Comparison of ENCODE assay signal across 8 mouse cellular contexts in the genomic region with DNA sequence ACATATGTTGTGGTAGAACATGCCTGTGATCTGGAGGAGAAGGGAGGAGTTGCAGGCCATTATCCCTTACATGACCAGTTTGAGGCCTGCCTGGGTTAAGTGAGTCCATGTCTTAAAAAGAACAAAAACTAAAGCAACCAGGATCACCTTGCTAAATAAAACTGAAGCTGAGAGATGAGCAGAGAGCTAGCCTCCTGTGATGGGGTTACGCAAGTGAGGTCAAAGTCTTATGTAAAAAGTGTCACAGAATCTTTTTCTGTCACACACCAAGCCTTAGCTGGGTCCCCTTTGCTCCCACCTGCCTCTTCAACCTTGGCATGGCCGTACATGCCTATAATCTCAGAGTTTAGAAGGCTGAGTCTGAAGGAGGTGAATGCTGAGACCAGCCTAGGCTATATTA. TPM values are rescaled to one million over a fixed set of nuclear protein-coding genes. Genes with fewer than 3 reads are reported as not detected.
DNase-seq lines count a peak whose midpoint lies in the region; ATAC-seq and TF ChIP-seq lines count a peak whose summit lies in the region.

No protein-coding gene starts in this region.

- no peaks in the 10 kb centered on the region for H3K27me3 ChIP-seq in cerebellum, adult 2 months (ENCODE audit: control insufficient read depth, insufficient read depth, low read length)
- H3K27me3 ChIP-seq in lung, embryonic 16.5 days (ENCODE audit: control insufficient read depth, insufficient read depth, low read depth, low read length): no peaks in the 10 kb centered on the region
- H3K27me3 ChIP-seq in liver, embryonic 12.5 days (replicated peaks): peaks cover 3% of the 10 kb centered on the region; the same call in 1 of the 2 replicates
- H3K27me3 ChIP-seq in stomach, postnatal 0 days (ENCODE audit: control insufficient read depth, insufficient read depth, low read length): no peaks in the 10 kb centered on the region

- peak overlapping the region; percentile 91 for H3K9ac ChIP-seq in lung, embryonic 16.5 days (ENCODE audit: low read length)
- peak overlapping the region; percentile 86 for H3K9ac ChIP-seq in liver, embryonic 12.5 days
- no peak overlapping the region for H3K9ac ChIP-seq in stomach, postnatal 0 days (ENCODE audit: low read length)

- no peak for TF ChIP-seq POLR2A in cerebellum, adult 2 months (IDR thresholded peaks at IDR 0.05; ENCODE audit: borderline replicate concordance, insufficient read depth, low read length)

- no peaks in the 10 kb centered on the region for H3K36me3 ChIP-seq in lung, embryonic 16.5 days (ENCODE audit: control insufficient read depth, insufficient read depth, low read length)
- H3K36me3 ChIP-seq in liver, embryonic 12.5 days: no peaks in the 10 kb centered on the region
- H3K36me3 ChIP-seq in stomach, postnatal 0 days (ENCODE audit: control insufficient read depth, insufficient read depth, low read length): no peaks in the 10 kb centered on the region

- peaks cover 12% of the 10 kb centered on the region for H3K4me1 ChIP-seq in cerebellum, adult 2 months (ENCODE audit: control insufficient read depth, insufficient read depth, low read length)
- peaks cover 12% of the 10 kb centered on the region for H3K4me1 ChIP-seq in lung, embryonic 16.5 days (replicated peaks; ENCODE audit: control insufficient read depth, insufficient read depth, low read length)
- H3K4me1 ChIP-seq in liver, embryonic 12.5 days: peaks cover 32% of the 10 kb centered on the region
- no peaks in the 10 kb centered on the region; the same call in 1 of the 2 replicates for H3K4me1 ChIP-seq in stomach, postnatal 0 days (replicated peaks; ENCODE audit: control insufficient read depth, insufficient read depth)

- H3K27ac ChIP-seq in cerebellum, adult 2 months (ENCODE audit: insufficient read depth, low read length): peak overlapping the region; percentile 36; the same call in 1 of the 2 replicates
- no peak overlapping the region for H3K27ac ChIP-seq in lung, embryonic 16.5 days (ENCODE audit: low read length)
- H3K27ac ChIP-seq in liver, embryonic 12.5 days: no peak overlapping the region
- no peak overlapping the region for H3K27ac ChIP-seq in stomach, postnatal 0 days (replicated peaks)

- DNase-seq in cerebellum, adult 2 months: no peak
- no peak for DNase-seq in cerebellum, adult 11 months
- DNase-seq in lung, postnatal 25 days (ENCODE audit: low spot score): no peak
- no peak for DNase-seq in stomach, postnatal 0 days (ENCODE audit: low spot score)
- DNase-seq in layer of hippocampus, postnatal 36 days: no peak
- DNase-seq in thymus, adult 18-20 months: no peak

- no peak for ATAC-seq in lung, embryonic 16.5 days (ENCODE audit: low read depth)
- no peak for ATAC-seq in liver, embryonic 12.5 days
- ATAC-seq in stomach, postnatal 0 days (ENCODE audit: low FRiP score, low TSS enrichment): no peak

- TF ChIP-seq EP300 in stomach, postnatal 0 days (optimal IDR thresholded peaks at IDR 0.05): no peak

- peak overlapping the region; percentile 88 for H3K4me2 ChIP-seq in lung, embryonic 16.5 days (ENCODE audit: low read depth, low read length)
- H3K4me2 ChIP-seq in liver, embryonic 12.5 days: peak overlapping the region; percentile 94
- peak overlapping the region; percentile 87 for H3K4me2 ChIP-seq in stomach, postnatal 0 days (replicated peaks; ENCODE audit: low read depth)

- 72% methylated on average over 2 of the region's 2 CpGs for WGBS in cerebellum, adult 2 months
- 77% methylated on average over 2 of the region's 2 CpGs for WGBS in lung, embryonic 16.5 days
- 79% methylated on average over 2 of the region's 2 CpGs for WGBS in liver, embryonic 12.5 days (ENCODE audit: insufficient replicate concordance)
- 79% methylated on average over 2 of the region's 2 CpGs for WGBS in stomach, postnatal 0 days

- peak overlapping the region; percentile 78 for H3K4me3 ChIP-seq in cerebellum, adult 2 months (replicated peaks; ENCODE audit: insufficient read depth, low read depth, low read length)
- peak overlapping the region; percentile 85 for H3K4me3 ChIP-seq in lung, embryonic 16.5 days (ENCODE audit: low read length)
- peak overlapping the region; percentile 82 for H3K4me3 ChIP-seq in liver, embryonic 12.5 days
- no peak overlapping the region for H3K4me3 ChIP-seq in stomach, postnatal 0 days (ENCODE audit: low read depth, low read length)

- TF ChIP-seq CTCF in cerebellum, adult 2 months (IDR thresholded peaks at IDR 0.05; ENCODE audit: borderline replicate concordance, insufficient read depth, low read depth, low read length): no peak
- no peak for TF ChIP-seq CTCF in stomach, postnatal 0 days (IDR thresholded peaks at IDR 0.05; ENCODE audit: low read depth)

- peaks cover 4% of the 10 kb centered on the region; the same call in 1 of the 2 replicates for H3K9me3 ChIP-seq in lung, embryonic 16.5 days (ENCODE audit: control insufficient read depth, low read length)
- H3K9me3 ChIP-seq in liver, embryonic 12.5 days (replicated peaks): no peaks in the 10 kb centered on the region
- no peaks in the 10 kb centered on the region for H3K9me3 ChIP-seq in stomach, postnatal 0 days (ENCODE audit: control insufficient read depth, low read length)

RNA-seq across cellular contexts. Expression of a gene that starts 0.6 kb away (rescaled TPM):
- polyA plus RNA-seq in cerebellum, adult 2 months (2012; rRNA removed): 0.57 and 0.73 TPM in 2 replicates
- polyA plus RNA-seq in lung, embryonic 16.5 days (2015; fragmentation: Nextera tagmentation; extraction: Ambion mirVana): 0.38 TPM in 1 of 2 replicates, not detected in the other
- 2.3 and 2.9 TPM in 2 replicates for polyA plus RNA-seq in liver, embryonic 12.5 days (2016; fragmentation: Nextera tagmentation; extraction: Ambion mirVana)
- not detected in 2 replicates for polyA plus RNA-seq in stomach, postnatal 0 days (2015; fragmentation: Nextera tagmentation; extraction: Ambion mirVana)
- under 1 TPM; 0.28 to 0.40 TPM for total RNA-seq in layer of hippocampus, postnatal 36 days (2021)

RNA-seq across cellular contexts. Expression of a gene that starts 2.7 kb away (rescaled TPM):
- polyA plus RNA-seq in cerebellum, adult 2 months (2012; rRNA removed): 21.9 and 23.8 TPM in 2 replicates
- polyA plus RNA-seq in lung, embryonic 16.5 days (2015; fragmentation: Nextera tagmentation; extraction: Ambion mirVana): 14.5 and 15.8 TPM in 2 replicates
- 8.1 and 8.2 TPM in 2 replicates for polyA plus RNA-seq in liver, embryonic 12.5 days (2016; fragmentation: Nextera tagmentation; extraction: Ambion mirVana)
- polyA plus RNA-seq in stomach, postnatal 0 days (2015; fragmentation: Nextera tagmentation; extraction: Ambion mirVana): 19.1 and 20.2 TPM in 2 replicates
- total RNA-seq in layer of hippocampus, postnatal 36 days (2021): 1 to 10 TPM; 6.6 to 7.4 TPM

RNA-seq across cellular contexts. Expression of a gene that starts 6.3 kb away (rescaled TPM):
- 63.4 and 63.8 TPM in 2 replicates for polyA plus RNA-seq in cerebellum, adult 2 months (2012; rRNA removed)
- 32.5 and 33.6 TPM in 2 replicates for polyA plus RNA-seq in lung, embryonic 16.5 days (2015; fragmentation: Nextera tagmentation; extraction: Ambion mirVana)
- polyA plus RNA-seq in liver, embryonic 12.5 days (2016; fragmentation: Nextera tagmentation; extraction: Ambion mirVana): 11.7 and 12.1 TPM in 2 replicates
- 13.5 and 14.2 TPM in 2 replicates for polyA plus RNA-seq in stomach, postnatal 0 days (2015; fragmentation: Nextera tagmentation; extraction: Ambion mirVana)
- 10 to 100 TPM; 10.5 to 12.7 TPM for total RNA-seq in layer of hippocampus, postnatal 36 days (2021)

RNA-seq across cellular contexts. Expression of a gene that starts 12.4 kb away (rescaled TPM):
- polyA plus RNA-seq in cerebellum, adult 2 months (2012; rRNA removed): 197 and 214 TPM in 2 replicates
- 82.1 and 84.4 TPM in 2 replicates for polyA plus RNA-seq in lung, embryonic 16.5 days (2015; fragmentation: Nextera tagmentation; extraction: Ambion mirVana)
- 24.2 and 24.5 TPM in 2 replicates for polyA plus RNA-seq in liver, embryonic 12.5 days (2016; fragmentation: Nextera tagmentation; extraction: Ambion mirVana)
- polyA plus RNA-seq in stomach, postnatal 0 days (2015; fragmentation: Nextera tagmentation; extraction: Ambion mirVana): 55.4 and 58.8 TPM in 2 replicates
- 10 to 100 TPM; 54.2 to 57.2 TPM for total RNA-seq in layer of hippocampus, postnatal 36 days (2021)

RNA-seq across cellular contexts. Expression of a gene that starts 29.4 kb away (rescaled TPM):
- polyA plus RNA-seq in cerebellum, adult 2 months (2012; rRNA removed): 726 and 810 TPM in 2 replicates
- 15.9 and 20.7 TPM in 2 replicates for polyA plus RNA-seq in lung, embryonic 16.5 days (2015; fragmentation: Nextera tagmentation; extraction: Ambion mirVana)
- polyA plus RNA-seq in liver, embryonic 12.5 days (2016; fragmentation: Nextera tagmentation; extraction: Ambion mirVana): 3.2 and 4.8 TPM in 2 replicates
- polyA plus RNA-seq in stomach, postnatal 0 days (2015; fragmentation: Nextera tagmentation; extraction: Ambion mirVana): 9.6 and 10.2 TPM in 2 replicates
- total RNA-seq in layer of hippocampus, postnatal 36 days (2021): 100 to 1,000 TPM; 454 to 456 TPM
